Mouse (Mus musculus): ENCODE measurements around the gene Bpifa1.

DNA sequence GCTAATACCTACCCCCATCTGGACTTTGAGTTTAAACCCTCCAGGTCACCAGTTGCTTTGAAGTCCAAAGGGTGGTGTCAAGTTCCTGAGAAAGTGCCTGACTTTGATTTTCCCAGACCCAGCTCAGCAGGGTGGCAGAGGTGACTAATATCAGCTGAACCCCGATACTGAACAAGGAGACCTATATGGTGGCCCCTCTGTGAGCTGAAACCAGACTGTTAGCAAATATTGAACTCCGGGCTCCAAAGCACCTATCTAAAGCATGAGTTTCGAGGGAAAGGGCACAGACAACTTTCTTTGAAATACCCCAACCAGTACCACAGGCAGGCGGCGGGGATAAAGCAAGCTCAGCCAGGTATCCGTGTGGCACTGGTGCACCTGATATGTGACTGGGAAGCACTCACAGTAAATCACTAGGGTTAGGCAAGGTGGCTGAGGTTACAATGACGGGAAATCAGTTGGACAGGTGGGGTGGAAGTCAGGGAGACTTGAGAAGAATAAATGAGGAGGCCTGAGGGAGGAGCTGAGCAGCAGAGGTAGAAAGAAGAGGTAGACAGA, 47.3 kb downstream of the Bpifa1 start:
- no peak for TF ChIP-seq POLR2A (IDR thresholded peaks at IDR 0.05; ENCODE audit: borderline replicate concordance, extremely low read depth, insufficient read depth, insufficient read length, poor library complexity, severe bottlenecking)
- TF ChIP-seq CTCF (IDR thresholded peaks at IDR 0.05; ENCODE audit: borderline replicate concordance, extremely low read depth, insufficient read depth, insufficient read length) = no peak
